ENCODE assay signal across 12 mouse cellular contexts in genomic region chr3:137818713-137819112, GRCm38 (mm10). TPM values are rescaled to one million over a fixed set of nuclear protein-coding genes. Genes with fewer than 3 reads are reported as not detected.
DNase-seq lines count a peak whose midpoint lies in the region; ATAC-seq and TF ChIP-seq lines count a peak whose summit lies in the region.
"Had no signal": no experiment of that assay in that cellular context is flagged by ENCODE, and none has a peak within 500 bp of the region (broad histone marks: within the 10 kb centered on the region; RNA-seq: fewer than 3 reads in every experiment).

No protein-coding gene starts in this region.

- H3K36me3 ChIP-seq in forebrain, postnatal 0 days (ENCODE audit: insufficient read depth): no peaks in the 10 kb centered on the region
- no peaks in the 10 kb centered on the region for H3K36me3 ChIP-seq in forebrain, embryonic 10.5 days (replicated peaks)
- no peaks in the 10 kb centered on the region for H3K36me3 ChIP-seq in ES-E14 (ENCODE audit: control insufficient read depth, insufficient read depth, low read length, poor library complexity, severe bottlenecking)
- no peaks in the 10 kb centered on the region for H3K36me3 ChIP-seq in forebrain, embryonic 15.5 days
- H3K36me3 ChIP-seq: liver, embryonic 13.5 days had no signal

- H3K4me2 ChIP-seq in forebrain, postnatal 0 days (ENCODE audit: low read depth): no peak overlapping the region
- H3K4me2 ChIP-seq in forebrain, embryonic 15.5 days (replicated peaks): no peak overlapping the region
- H3K4me2 ChIP-seq: liver, embryonic 13.5 days had no signal

- H3K4me3 ChIP-seq in forebrain, postnatal 0 days (ENCODE audit: low read depth, low read length): no peak overlapping the region
- H3K4me3 ChIP-seq in forebrain, embryonic 10.5 days: no peak overlapping the region
- H3K4me3 ChIP-seq in layer of hippocampus, adult 2 months: no peak overlapping the region
- no peak overlapping the region for H3K4me3 ChIP-seq in ES-E14 (ENCODE audit: insufficient read depth in 1 of 2, low read depth in 1 of 2, low read length in 2 of 2, poor library complexity in 1 of 2, severe bottlenecking in 1 of 2)
- H3K4me3 ChIP-seq in forebrain, embryonic 15.5 days: no peak overlapping the region
- H3K4me3 ChIP-seq: liver, embryonic 13.5 days had no signal

- H3K27ac ChIP-seq in forebrain, postnatal 0 days (ENCODE audit: low read depth, low read length): no peak overlapping the region
- H3K27ac ChIP-seq in forebrain, embryonic 10.5 days: no peak overlapping the region
- H3K27ac ChIP-seq in layer of hippocampus, adult 2 months: no peak overlapping the region
- no peak overlapping the region for H3K27ac ChIP-seq in ES-E14 (ENCODE audit: insufficient read depth, low read depth, low read length, poor library complexity, severe bottlenecking)
- no peak overlapping the region for H3K27ac ChIP-seq in forebrain, embryonic 15.5 days (replicated peaks)
- H3K27ac ChIP-seq: liver, embryonic 13.5 days had no signal

- in situ Hi-C loops in ES-E14 (cut with MboI; ENCODE audit: low sequenced_read_pairs in 2 of 2, unreplicated experiment in 2 of 2): no loop called here

- no peaks in the 10 kb centered on the region for H3K9me3 ChIP-seq in forebrain, postnatal 0 days (ENCODE audit: low read length)
- H3K9me3 ChIP-seq in forebrain, embryonic 10.5 days: no peaks in the 10 kb centered on the region
- no peaks in the 10 kb centered on the region for H3K9me3 ChIP-seq in ES-E14 (ENCODE audit: control insufficient read depth, insufficient read depth, low read depth, low read length)
- H3K9me3 ChIP-seq in forebrain, embryonic 15.5 days: no peaks in the 10 kb centered on the region
- H3K9me3 ChIP-seq: liver, embryonic 13.5 days had no signal

- no peaks in the 10 kb centered on the region for H3K27me3 ChIP-seq in forebrain, postnatal 0 days (ENCODE audit: insufficient read depth, low read length)
- H3K27me3 ChIP-seq in forebrain, embryonic 10.5 days (ENCODE audit: poor library complexity, severe bottlenecking): no peaks in the 10 kb centered on the region
- H3K27me3 ChIP-seq in forebrain, embryonic 15.5 days: no peaks in the 10 kb centered on the region
- H3K27me3 ChIP-seq: liver, embryonic 13.5 days had no signal

- no peaks in the 10 kb centered on the region for H3K4me1 ChIP-seq in forebrain, postnatal 0 days (ENCODE audit: insufficient read depth)
- H3K4me1 ChIP-seq in forebrain, embryonic 10.5 days: peaks cover 17% of the 10 kb centered on the region; the same call in 1 of the 2 replicates
- peaks cover 4 to 7% of the 10 kb centered on the region in 2 experiments; a peak in 3 of 4 replicates for H3K4me1 ChIP-seq in ES-E14 (ENCODE audit: control insufficient read depth in 2 of 2, insufficient read depth in 2 of 2, low read length in 2 of 2, poor library complexity in 1 of 2)
- no peaks in the 10 kb centered on the region for H3K4me1 ChIP-seq in forebrain, embryonic 15.5 days
- H3K4me1 ChIP-seq: liver, embryonic 13.5 days had no signal

- peak; percentile 54 for TF ChIP-seq CTCF in forebrain, postnatal 0 days (IDR thresholded peaks at IDR 0.05; ENCODE audit: low read depth)
- peak; percentile 71 for TF ChIP-seq CTCF in layer of hippocampus, adult 2 months (conservative IDR thresholded peaks at IDR 0.05)

- peak; percentile 31 for DNase-seq in forebrain, postnatal 0 days
- no peak for DNase-seq in forebrain, embryonic 10.5 days (ENCODE audit: extremely low spot score, low spot score)
- DNase-seq in layer of hippocampus, adult 2 months (ENCODE audit: low spot score in 2 of 2): no peak
- no peak for DNase-seq in layer of hippocampus, postnatal 14 days (ENCODE audit: low spot score in 2 of 2)
- DNase-seq in ES-E14 (ENCODE audit: low read depth, low spot score): no peak
- peak; percentile 36 for DNase-seq in embryo, embryonic 11 days
- no peak for DNase-seq in spleen, postnatal 10 days (ENCODE audit: low spot score in 2 of 2)
- DNase-seq: cerebellum, adult 11-12 months; liver, embryonic 13.5 days; right cerebral cortex, adult 18-20 months; thymus, postnatal 14 days had no signal

- no peak for ATAC-seq in forebrain, postnatal 0 days
- no peak for ATAC-seq in forebrain, embryonic 15.5 days (replicated peaks)

- 3% methylated on average over 4 of the region's 4 CpGs for WGBS in forebrain, postnatal 0 days
- 15% methylated on average over 4 of the region's 4 CpGs for WGBS in forebrain, embryonic 10.5 days
- WGBS in forebrain, embryonic 15.5 days: under 1% methylated on average over 4 of the region's 4 CpGs

- H3K9ac ChIP-seq in forebrain, postnatal 0 days: no peak overlapping the region
- no peak overlapping the region for H3K9ac ChIP-seq in ES-E14 (ENCODE audit: insufficient read depth, low read depth, low read length, poor library complexity, severe bottlenecking)
- H3K9ac ChIP-seq in forebrain, embryonic 15.5 days (replicated peaks): no peak overlapping the region
- H3K9ac ChIP-seq: liver, embryonic 13.5 days had no signal

TF ChIP-seq in ES-E14, 5 proteins besides CTCF, POLR2A, EP300 and RAD21:
- no peak for TF ChIP-seq MAFK (IDR thresholded peaks at IDR 0.05; ENCODE audit: insufficient read depth, low read depth, low read length)
- TF ChIP-seq HCFC1 (IDR thresholded peaks at IDR 0.05; ENCODE audit: borderline replicate concordance, insufficient read depth, low read length): no peak
- no peak for TF ChIP-seq CHD2 (IDR thresholded peaks at IDR 0.05; ENCODE audit: low read depth, low read length)
- peak; percentile 86; the same call in 1 of the 2 replicates for TF ChIP-seq ZNF384 (IDR thresholded peaks at IDR 0.05; ENCODE audit: low read depth, low read length)
- no peak for TF ChIP-seq ZC3H11A (IDR thresholded peaks at IDR 0.05; ENCODE audit: borderline replicate concordance, low read depth, low read length)

RNA-seq across cellular contexts. Expression of gene H2afz, which starts 45.6 kb away (rescaled TPM):
- total RNA-seq in forebrain, postnatal 0 days (2014; rRNA removed): 485 and 592 TPM in 2 replicates
- polyA plus RNA-seq in forebrain, postnatal 0 days (2015; fragmentation: Nextera tagmentation; extraction: Ambion mirVana): 728 and 896 TPM in 2 replicates
- polyA plus RNA-seq in forebrain, embryonic 10.5 days (2016; fragmentation: Nextera tagmentation; extraction: Ambion mirVana): 3,633 and 3,684 TPM in 2 replicates
- 100 to 1,000 TPM; 142 to 147 TPM for total RNA-seq in layer of hippocampus, adult 2 months (2021)
- 100 to 1,000 TPM; 158 to 167 TPM for total RNA-seq in layer of hippocampus, postnatal 14 days (2021)
- total RNA-seq in ES-E14 (2012; rRNA removed): 1,847 and 2,038 TPM in 2 replicates
- polyA plus RNA-seq in forebrain, embryonic 15.5 days (2015; fragmentation: Nextera tagmentation; extraction: Ambion mirVana): 1,422 and 1,532 TPM in 2 replicates

RNA-seq across cellular contexts. Expression of gene Dnajb14, which starts 48.8 kb away (rescaled TPM):
- 16.5 and 19.2 TPM in 2 replicates for total RNA-seq in forebrain, postnatal 0 days (2014; rRNA removed)
- 6.5 and 14.9 TPM in 2 replicates for polyA plus RNA-seq in forebrain, postnatal 0 days (2015; fragmentation: Nextera tagmentation; extraction: Ambion mirVana)
- 5.3 and 5.5 TPM in 2 replicates for polyA plus RNA-seq in forebrain, embryonic 10.5 days (2016; fragmentation: Nextera tagmentation; extraction: Ambion mirVana)
- 10 to 100 TPM; 52.7 to 52.9 TPM for total RNA-seq in layer of hippocampus, adult 2 months (2021)
- total RNA-seq in layer of hippocampus, postnatal 14 days (2021): 10 to 100 TPM; 49.6 to 50.2 TPM
- 4.8 and 5.1 TPM in 2 replicates for total RNA-seq in ES-E14 (2012; rRNA removed)
- polyA plus RNA-seq in forebrain, embryonic 15.5 days (2015; fragmentation: Nextera tagmentation; extraction: Ambion mirVana): 12.9 and 14.4 TPM in 2 replicates

Comparison
In these comparisons a context has a peak if more than half of its experiments do, and no peak if none do; other contexts are left out.
1. DNase-seq: peak in forebrain, postnatal 0 days (single experiment) and embryo, embryonic 11 days (single experiment); none in forebrain, embryonic 10.5 days (single experiment), layer of hippocampus, adult 2 months (0 of 2), layer of hippocampus, postnatal 14 days (0 of 2), ES-E14 (single experiment) and spleen, postnatal 10 days (0 of 2).